26 mouse cellular contexts compared by ENCODE assay signal in the genomic region with DNA sequence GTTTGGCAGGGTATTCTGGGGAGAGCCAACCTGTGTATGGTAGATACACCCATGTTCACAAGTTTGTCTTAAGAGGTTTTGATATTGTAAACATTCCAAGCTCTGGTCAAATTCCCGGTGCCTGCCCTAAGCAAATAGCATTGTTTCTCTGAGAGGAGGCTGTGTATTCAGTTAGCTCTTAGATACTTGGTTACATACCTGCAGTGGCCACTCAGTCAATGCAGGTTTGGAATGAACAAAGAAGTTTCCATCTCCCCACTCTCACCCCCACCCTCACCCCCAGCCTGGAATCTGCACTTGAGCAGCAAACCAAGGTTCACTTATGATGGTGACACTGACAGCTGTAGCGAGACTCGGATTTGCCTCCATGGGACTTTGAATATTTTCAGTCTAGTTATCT. TPM values are rescaled to one million over a fixed set of nuclear protein-coding genes. Genes with fewer than 3 reads are reported as not detected.
DNase-seq lines count a peak whose midpoint lies in the region; ATAC-seq and TF ChIP-seq lines count a peak whose summit lies in the region.
"Had no signal": no experiment of that assay in that cellular context is flagged by ENCODE, and none has a peak within 500 bp of the region (broad histone marks: within the 10 kb centered on the region; RNA-seq: fewer than 3 reads in every experiment).

No protein-coding gene starts in this region.

- intact Hi-C loops in left cerebral cortex, postnatal 36 days (cut with DNase I): no loop called here

- peak; percentile 57 for DNase-seq in lung, postnatal 25 days (ENCODE audit: low spot score)
- no peak for DNase-seq in kidney, adult 2 months
- DNase-seq in right cerebral cortex, adult 18-20 months: no peak
- no peak for DNase-seq in left cerebral cortex, postnatal 36 days (ENCODE audit: low spot score in 2 of 2)
- no peak for DNase-seq in heart, adult 11 months
- DNase-seq: adrenal gland, adult 2 months; adrenal gland, postnatal 25 days; cerebellum, adult 18-20 months; cerebellum, adult 9-10 months; cerebellum, postnatal 14 days; gastrocnemius, postnatal 10 days; gastrocnemius, postnatal 36 days; heart, postnatal 10 days; heart, postnatal 36 days had no signal

- ATAC-seq in lung, embryonic 15.5 days (ENCODE audit: borderline replicate concordance, extremely low read depth, low FRiP score, low TSS enrichment): peak; percentile 64; the same call in 1 of the 2 replicates
- peak; percentile 82 for ATAC-seq in lung, embryonic 16.5 days (ENCODE audit: low read depth)
- 0 out of 2 replicates have a peak, but pooled peaks have one; percentile 31 for ATAC-seq in stomach, embryonic 15.5 days (ENCODE audit: insufficient read depth, low FRiP score, low read depth)
- ATAC-seq: CD4-positive, CD25-positive, alpha-beta regulatory T cell, adult 4 months; forebrain, embryonic 13.5 days; forebrain, embryonic 16.5 days had no signal

- H3K36me3 ChIP-seq in lung, embryonic 15.5 days: no peaks in the 10 kb centered on the region
- no peaks in the 10 kb centered on the region for H3K36me3 ChIP-seq in lung, embryonic 16.5 days (ENCODE audit: control insufficient read depth, insufficient read depth, low read length)
- no peaks in the 10 kb centered on the region for H3K36me3 ChIP-seq in stomach, embryonic 15.5 days
- no peaks in the 10 kb centered on the region for H3K36me3 ChIP-seq in kidney, adult 2 months (ENCODE audit: control insufficient read depth, insufficient read depth, low read length)
- H3K36me3 ChIP-seq: forebrain, embryonic 10.5 days; heart, embryonic 12.5 days; heart, embryonic 15.5 days; hindbrain, embryonic 10.5 days; hindbrain, embryonic 13.5 days had no signal

- no peak for TF ChIP-seq POLR2A in kidney, adult 2 months (IDR thresholded peaks at IDR 0.05; ENCODE audit: low read depth, low read length)

- no peak overlapping the region for H3K9ac ChIP-seq in lung, embryonic 15.5 days
- no peak overlapping the region for H3K9ac ChIP-seq in lung, embryonic 16.5 days (ENCODE audit: low read length)
- no peak overlapping the region for H3K9ac ChIP-seq in stomach, embryonic 15.5 days
- H3K9ac ChIP-seq: forebrain, embryonic 13.5 days; heart, embryonic 12.5 days; heart, embryonic 15.5 days; hindbrain, embryonic 13.5 days had no signal

- no peaks in the 10 kb centered on the region; the same call in 1 of the 2 replicates for H3K27me3 ChIP-seq in lung, embryonic 15.5 days
- H3K27me3 ChIP-seq in lung, embryonic 16.5 days (ENCODE audit: control insufficient read depth, insufficient read depth, low read depth, low read length): no peaks in the 10 kb centered on the region
- H3K27me3 ChIP-seq in stomach, embryonic 15.5 days (replicated peaks): no peaks in the 10 kb centered on the region
- H3K27me3 ChIP-seq in kidney, adult 2 months (replicated peaks; ENCODE audit: control insufficient read depth, insufficient read depth, low read length): no peaks in the 10 kb centered on the region
- H3K27me3 ChIP-seq: forebrain, embryonic 13.5 days; heart, embryonic 15.5 days; hindbrain, embryonic 13.5 days had no signal

- peaks cover 18% of the 10 kb centered on the region; the same call in 1 of the 2 replicates for H3K4me1 ChIP-seq in lung, embryonic 15.5 days
- peaks cover 11% of the 10 kb centered on the region for H3K4me1 ChIP-seq in lung, embryonic 16.5 days (replicated peaks; ENCODE audit: control insufficient read depth, insufficient read depth, low read length)
- H3K4me1 ChIP-seq in stomach, embryonic 15.5 days: no peaks in the 10 kb centered on the region
- no peaks in the 10 kb centered on the region for H3K4me1 ChIP-seq in kidney, adult 2 months (ENCODE audit: control insufficient read depth, insufficient read depth, low read length)
- H3K4me1 ChIP-seq: forebrain, embryonic 13.5 days; hindbrain, embryonic 13.5 days had no signal

- WGBS in lung, embryonic 15.5 days: 43% methylated on average over 3 of the region's 3 CpGs
- 33% methylated on average over 3 of the region's 3 CpGs for WGBS in lung, embryonic 16.5 days
- 50% methylated on average over 3 of the region's 3 CpGs for WGBS in stomach, embryonic 15.5 days
- 69% methylated on average over 3 of the region's 3 CpGs for WGBS in kidney, adult 2 months

- TF ChIP-seq CTCF in kidney, adult 2 months (conservative IDR thresholded peaks at IDR 0.05; ENCODE audit: insufficient read depth, insufficient read length, low read depth, low read length): no peak

- H3K9me3 ChIP-seq in lung, embryonic 15.5 days: no peaks in the 10 kb centered on the region
- H3K9me3 ChIP-seq in lung, embryonic 16.5 days (ENCODE audit: control insufficient read depth, low read length): no peaks in the 10 kb centered on the region
- H3K9me3 ChIP-seq in stomach, embryonic 15.5 days: no peaks in the 10 kb centered on the region
- H3K9me3 ChIP-seq: forebrain, embryonic 10.5 days; forebrain, embryonic 13.5 days; heart, embryonic 12.5 days; heart, embryonic 15.5 days; hindbrain, embryonic 10.5 days; hindbrain, embryonic 13.5 days had no signal

- H3K4me2 ChIP-seq in lung, embryonic 15.5 days: no peak overlapping the region
- no peak overlapping the region for H3K4me2 ChIP-seq in lung, embryonic 16.5 days (ENCODE audit: low read depth, low read length)
- no peak overlapping the region for H3K4me2 ChIP-seq in stomach, embryonic 15.5 days
- H3K4me2 ChIP-seq: forebrain, embryonic 13.5 days; heart, embryonic 12.5 days; heart, embryonic 15.5 days; hindbrain, embryonic 13.5 days had no signal

- H3K27ac ChIP-seq in lung, embryonic 15.5 days: peak overlapping the region; percentile 65
- peak overlapping the region; percentile 68 for H3K27ac ChIP-seq in lung, embryonic 16.5 days (ENCODE audit: low read length)
- H3K27ac ChIP-seq in stomach, embryonic 15.5 days: no peak overlapping the region
- H3K27ac ChIP-seq in kidney, adult 2 months (ENCODE audit: insufficient read depth, low read depth, low read length): no peak overlapping the region
- H3K27ac ChIP-seq: forebrain, embryonic 10.5 days; forebrain, embryonic 13.5 days; heart, embryonic 15.5 days; hindbrain, embryonic 10.5 days; hindbrain, embryonic 13.5 days had no signal

- no peak overlapping the region for H3K4me3 ChIP-seq in lung, embryonic 15.5 days
- H3K4me3 ChIP-seq in lung, embryonic 16.5 days (ENCODE audit: low read length): no peak overlapping the region
- H3K4me3 ChIP-seq in stomach, embryonic 15.5 days (replicated peaks): no peak overlapping the region
- H3K4me3 ChIP-seq in kidney, adult 2 months (ENCODE audit: insufficient read depth, low read depth, low read length): no peak overlapping the region
- H3K4me3 ChIP-seq: forebrain, embryonic 10.5 days; forebrain, embryonic 13.5 days; heart, embryonic 12.5 days; heart, embryonic 15.5 days; hindbrain, embryonic 10.5 days; hindbrain, embryonic 13.5 days had no signal

RNA-seq across cellular contexts. Expression of a gene that starts 52.5 kb away (rescaled TPM):
- polyA plus RNA-seq in lung, embryonic 15.5 days (2015; fragmentation: Nextera tagmentation; extraction: Ambion mirVana): 83.7 and 84.4 TPM in 2 replicates
- 63.4 and 65.6 TPM in 2 replicates for polyA plus RNA-seq in lung, embryonic 16.5 days (2015; fragmentation: Nextera tagmentation; extraction: Ambion mirVana)
- polyA plus RNA-seq in stomach, embryonic 15.5 days (2015; fragmentation: Nextera tagmentation; extraction: Ambion mirVana): 58.0 and 67.7 TPM in 2 replicates
- 17.1 and 17.4 TPM in 2 replicates for polyA plus RNA-seq in kidney, adult 2 months (2012; rRNA removed)
- total RNA-seq in left cerebral cortex, postnatal 36 days (2021): 10 to 100 TPM; 36.0 to 36.1 TPM
- polyA plus RNA-seq: C2C12 had no signal

Comparison
In these comparisons a context has a peak if more than half of its experiments do, and no peak if none do; other contexts are left out.
1. ATAC-seq: peak in every context shown above with its lines; median percentile 82 in lung, embryonic 16.5 days; 64 in lung, embryonic 15.5 days; 31 in stomach, embryonic 15.5 days.
2. H3K27ac ChIP-seq: peak in lung, embryonic 15.5 days (single experiment) and lung, embryonic 16.5 days (single experiment); none in stomach, embryonic 15.5 days (single experiment) and kidney, adult 2 months (single experiment).